Mouse (Mus musculus) adrenal gland, adult 2 months (tissue): ENCODE results near the gene Lrfn1. TPM values are rescaled to one million over a fixed set of nuclear protein-coding genes. Genes with fewer than 3 reads are reported as not detected.

ENCODE experiments used
- DNase-seq: peaks from one replicate; pipeline ENCODE4 v3.0.0; 2021
- polyA plus RNA-seq: library from polyadenylated mRNA; depleted of rRNA; stranded (reverse); fragments of >200 nt; gene quantifications from 2 replicates; pipeline ENCODE4 v1.2.3, GENCODE M21; 2012; rRNA removed
- total RNA-seq, 2 experiments: library from RNA; stranded (reverse); gene quantifications; 2 replicates each; pipeline ENCODE4 v1.2.3; 2021

Gene Lrfn1
- total and polyA plus RNA-seq, 3 experiments = 12.9 to 33.6 (median 25.4) TPM

- DNase-seq = no peak
Observed at GRCm38 (mm10) chr7:28511441-28511840, 59.7 kb downstream of the Lrfn1 start.

Other genes with a start within 250 kb of the Lrfn1 start
- gene Eid2, start 184.1 kb upstream of the Lrfn1 start, total RNA-seq = 10 to 100 TPM; 23.4 to 24.4 TPM
- 30.4 and 36.8 TPM in 2 replicates for gene Eid2, start 184.1 kb upstream of the Lrfn1 start, polyA plus RNA-seq
- 10 to 100 TPM in 1 of 2 experiments, 1 to 10 TPM in 1; 9.1 to 17.6 TPM for gene Eid2b, start 174.2 kb upstream of the Lrfn1 start, total RNA-seq
- gene Eid2b, start 174.2 kb upstream of the Lrfn1 start, polyA plus RNA-seq = 44.8 and 49.6 TPM in 2 replicates
- not detected for gene Selenov, start 160.8 kb upstream of the Lrfn1 start, total RNA-seq
- 0.19 TPM in 1 of 2 replicates, not detected in the other for gene Selenov, start 160.8 kb upstream of the Lrfn1 start, polyA plus RNA-seq
- gene Dll3, start 149.7 kb upstream of the Lrfn1 start, total RNA-seq = under 1 TPM in 1 of 2 experiments, not detected in 1; 0.10 TPM
- gene Dll3, start 149.7 kb upstream of the Lrfn1 start, polyA plus RNA-seq = 0.16 and 0.29 TPM in 2 replicates
- gene Timm50, start 139.9 kb upstream of the Lrfn1 start, total RNA-seq = 10 to 100 TPM; 66.6 to 99.9 TPM
- gene Timm50, start 139.9 kb upstream of the Lrfn1 start, polyA plus RNA-seq = 90.5 and 101 TPM in 2 replicates
- 100 to 1,000 TPM; 156 to 171 TPM for gene Supt5, start 113.2 kb upstream of the Lrfn1 start, total RNA-seq
- gene Supt5, start 113.2 kb upstream of the Lrfn1 start, polyA plus RNA-seq = 163 and 190 TPM in 2 replicates
- 1,000 to 10,000 TPM in 1 of 2 experiments, 100 to 1,000 TPM in 1; 895 to 1,085 TPM for gene Rps16, start 101.3 kb upstream of the Lrfn1 start, total RNA-seq
- gene Rps16, start 101.3 kb upstream of the Lrfn1 start, polyA plus RNA-seq = 555 and 709 TPM in 2 replicates
- gene Plekhg2, start 79.4 kb upstream of the Lrfn1 start, total RNA-seq = 10 to 100 TPM; 14.9 to 15.6 TPM
- 22.5 and 23.2 TPM in 2 replicates for gene Plekhg2, start 79.4 kb upstream of the Lrfn1 start, polyA plus RNA-seq
- gene Zfp36, start 71.7 kb upstream of the Lrfn1 start, total RNA-seq = 10 to 100 TPM; 16.3 to 19.4 TPM
- gene Zfp36, start 71.7 kb upstream of the Lrfn1 start, polyA plus RNA-seq = 25.9 and 32.3 TPM in 2 replicates
- 10 to 100 TPM; 39.6 to 49.7 TPM for gene Med29, start 59.3 kb upstream of the Lrfn1 start, total RNA-seq
- 72.1 and 88.5 TPM in 2 replicates for gene Med29, start 59.3 kb upstream of the Lrfn1 start, polyA plus RNA-seq
- 100 to 1,000 TPM in 1 of 2 experiments, 10 to 100 TPM in 1; 73.4 to 104 TPM for gene Paf1, start 59.0 kb upstream of the Lrfn1 start, total RNA-seq
- 323 and 399 TPM in 2 replicates for gene Paf1, start 59.0 kb upstream of the Lrfn1 start, polyA plus RNA-seq
- gene Gmfg, start 14.5 kb upstream of the Lrfn1 start, total RNA-seq = 10 to 100 TPM in 1 of 2 experiments, 1 to 10 TPM in 1; 7.1 to 10.4 TPM
- gene Gmfg, start 14.5 kb upstream of the Lrfn1 start, polyA plus RNA-seq = 0.58 and 0.89 TPM in 2 replicates
- gene Ifnl2, start 58.5 kb downstream of the Lrfn1 start, total RNA-seq = not detected
- gene Ifnl2, start 58.5 kb downstream of the Lrfn1 start, polyA plus RNA-seq = 0.33 and 1.00 TPM in 2 replicates
- gene Ifnl3, start 70.9 kb downstream of the Lrfn1 start, total RNA-seq = not detected
- gene Ifnl3, start 70.9 kb downstream of the Lrfn1 start, polyA plus RNA-seq = 0.48 and 0.59 TPM in 2 replicates
- gene Sycn, start 88.9 kb downstream of the Lrfn1 start, total RNA-seq = not detected
- 0.44 and 0.48 TPM in 2 replicates for gene Sycn, start 88.9 kb downstream of the Lrfn1 start, polyA plus RNA-seq
- gene Nccrp1, start 95.3 kb downstream of the Lrfn1 start, total RNA-seq = not detected
- gene Nccrp1, start 95.3 kb downstream of the Lrfn1 start, polyA plus RNA-seq = 0.10 TPM in 1 of 2 replicates, not detected in the other
- gene Samd4b, start 146.2 kb downstream of the Lrfn1 start, total RNA-seq = 10 to 100 TPM; 61.0 to 78.2 TPM
- 127 and 146 TPM in 2 replicates for gene Samd4b, start 146.2 kb downstream of the Lrfn1 start, polyA plus RNA-seq
- gene Pak4, start 146.2 kb downstream of the Lrfn1 start, total RNA-seq = 10 to 100 TPM; 28.7 to 29.6 TPM
- 53.5 and 54.9 TPM in 2 replicates for gene Pak4, start 146.2 kb downstream of the Lrfn1 start, polyA plus RNA-seq
- not detected for gene Acp7, start 179.4 kb downstream of the Lrfn1 start, total RNA-seq
- not detected in 2 replicates for gene Acp7, start 179.4 kb downstream of the Lrfn1 start, polyA plus RNA-seq
- 1 to 10 TPM; 1.7 to 2.6 TPM for gene Fbxo27, start 240.9 kb downstream of the Lrfn1 start, total RNA-seq
- gene Fbxo27, start 240.9 kb downstream of the Lrfn1 start, polyA plus RNA-seq = 6.6 and 8.5 TPM in 2 replicates